Mouse (Mus musculus): ENCODE data around the gene Lgmn. TPM values are rescaled to one million over a fixed set of nuclear protein-coding genes. Genes with fewer than 3 reads are reported as not detected.

The Lgmn gene
- total RNA-seq, 2 experiments from 2014 or later: 129 to 135 TPM

DNA sequence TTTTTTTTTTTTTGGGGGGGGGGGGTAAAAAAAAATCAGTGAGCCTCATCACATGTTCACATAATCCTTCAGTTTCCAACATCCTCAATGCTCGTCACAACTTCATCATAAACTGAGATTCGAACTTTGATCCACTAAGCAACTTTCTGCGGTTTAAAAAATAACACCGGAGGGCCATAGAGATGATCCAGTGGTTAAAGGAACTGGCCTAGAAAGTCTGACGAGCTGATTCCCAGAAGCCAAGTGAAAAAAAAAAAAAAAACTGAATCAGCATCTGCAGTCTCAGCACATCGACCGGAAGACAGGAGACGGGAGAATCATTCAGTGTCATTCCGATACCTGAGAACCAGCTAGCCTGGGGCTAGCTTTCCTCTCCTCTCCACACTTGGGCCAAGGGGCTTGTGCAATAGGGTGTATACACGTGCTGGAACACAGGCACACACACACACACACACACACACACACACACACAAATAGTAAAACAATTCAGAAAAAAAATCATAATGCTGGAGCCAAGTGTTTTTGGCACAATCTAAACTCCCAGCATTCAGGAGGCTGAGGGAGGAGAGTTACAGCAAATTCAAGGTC lies 2.6 kb downstream of the Lgmn start:
- DNase-seq (ENCODE audit: low spot score in 2 of 2): no peak

DNA sequence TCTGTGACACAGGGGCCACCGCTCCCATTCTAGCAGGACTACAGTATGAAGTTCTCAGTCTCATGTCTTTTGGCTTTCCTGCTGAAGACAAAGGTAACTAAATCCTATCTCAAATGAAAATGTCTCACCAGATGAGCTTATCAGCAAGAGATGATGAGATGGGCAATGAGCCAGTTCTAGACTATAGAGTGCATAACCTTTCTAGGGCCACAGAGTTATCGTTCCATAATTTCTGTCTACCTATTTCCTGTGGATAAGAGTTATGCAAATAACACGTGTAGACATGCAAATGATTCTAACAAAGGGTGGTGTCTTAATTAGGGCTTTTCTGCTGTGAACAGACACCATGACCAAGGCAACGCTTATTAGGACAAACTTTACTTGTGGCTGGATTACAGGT lies 5.5 kb downstream of the Lgmn start:
- DNase-seq (ENCODE audit: low spot score in 2 of 2): no peak

DNA sequence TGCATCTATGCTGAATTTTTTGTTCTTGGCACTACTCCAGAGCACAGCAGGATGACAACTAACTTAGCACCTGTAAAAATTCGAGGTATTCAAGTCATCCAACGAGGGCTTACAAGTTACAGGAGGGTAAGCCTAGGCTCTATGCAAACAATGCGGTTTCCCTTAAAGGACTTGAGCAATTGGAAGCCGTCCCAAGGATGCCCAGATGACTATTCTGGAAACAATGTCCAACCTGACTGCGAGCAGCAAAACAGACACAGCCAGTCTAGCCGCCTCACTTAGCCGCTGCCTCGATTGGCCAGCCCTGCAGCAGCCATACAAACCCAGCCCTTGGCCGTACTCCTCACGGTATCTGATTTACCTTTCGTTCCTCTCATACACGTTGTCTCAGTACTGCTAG lies 7.4 kb downstream of the Lgmn start:
- DNase-seq (ENCODE audit: low spot score in 2 of 2): no peak

DNA sequence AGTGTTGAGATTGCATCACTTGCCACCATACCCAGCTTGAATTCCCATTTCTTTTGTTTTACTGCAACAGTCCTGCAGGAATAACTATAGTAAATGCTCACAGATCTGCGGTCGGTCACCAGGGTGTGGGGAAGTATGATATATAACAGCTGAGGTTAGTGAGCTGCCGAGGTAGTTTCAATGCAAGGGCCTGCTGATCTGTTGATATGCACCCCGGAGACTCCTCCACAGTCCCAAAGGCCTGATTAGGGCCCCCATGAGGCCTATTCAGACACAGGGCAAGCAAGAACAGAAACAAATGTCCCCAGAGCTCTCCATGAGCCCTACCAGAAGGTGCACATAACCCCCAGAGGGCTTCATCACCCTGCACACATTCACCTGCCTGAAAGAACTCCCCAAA lies 9.4 kb downstream of the Lgmn start:
- DNase-seq (ENCODE audit: low spot score in 2 of 2): no peak

DNA sequence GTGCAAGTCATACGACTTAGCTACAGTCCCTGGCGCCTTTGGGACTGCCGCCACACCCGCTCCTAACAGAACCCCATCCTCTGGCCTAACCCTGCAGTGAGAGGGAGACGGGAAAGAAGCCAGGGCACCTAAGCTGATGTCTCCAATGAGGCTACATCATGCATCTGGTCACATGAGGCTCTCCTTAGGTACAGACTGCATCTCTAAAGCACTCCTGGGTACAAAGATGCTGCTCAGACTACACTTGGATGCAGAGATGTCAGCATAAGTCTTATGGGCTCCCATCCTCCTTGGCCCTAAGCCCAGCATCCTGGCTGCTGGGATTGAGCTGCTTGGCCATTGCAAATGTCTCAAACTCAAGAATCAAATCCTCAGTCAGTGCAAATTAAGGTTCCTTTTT lies 10.0 kb downstream of the Lgmn start:
- no peak for DNase-seq (ENCODE audit: low spot score in 2 of 2)

DNA sequence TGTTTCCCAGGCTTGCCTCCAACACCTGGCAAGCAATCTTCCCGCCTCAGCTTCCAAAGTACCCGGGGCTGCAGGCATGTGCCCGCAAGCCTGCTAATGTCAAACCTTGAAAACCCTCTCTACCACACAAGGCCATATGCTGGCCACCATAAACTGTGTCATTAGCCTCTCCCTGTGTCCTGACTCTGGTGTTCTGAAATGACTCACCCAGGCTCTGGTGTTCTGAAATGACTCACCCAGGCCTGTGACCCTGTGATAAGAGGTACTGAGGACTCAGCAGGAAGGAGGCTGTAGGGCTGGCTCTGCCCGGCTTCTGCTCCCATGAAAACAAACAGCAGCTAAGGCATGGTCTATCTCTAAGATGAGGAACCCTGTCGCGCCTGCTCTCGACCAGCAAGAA lies 13.3 kb downstream of the Lgmn start:
- no peak for DNase-seq (ENCODE audit: low spot score in 2 of 2)

DNA sequence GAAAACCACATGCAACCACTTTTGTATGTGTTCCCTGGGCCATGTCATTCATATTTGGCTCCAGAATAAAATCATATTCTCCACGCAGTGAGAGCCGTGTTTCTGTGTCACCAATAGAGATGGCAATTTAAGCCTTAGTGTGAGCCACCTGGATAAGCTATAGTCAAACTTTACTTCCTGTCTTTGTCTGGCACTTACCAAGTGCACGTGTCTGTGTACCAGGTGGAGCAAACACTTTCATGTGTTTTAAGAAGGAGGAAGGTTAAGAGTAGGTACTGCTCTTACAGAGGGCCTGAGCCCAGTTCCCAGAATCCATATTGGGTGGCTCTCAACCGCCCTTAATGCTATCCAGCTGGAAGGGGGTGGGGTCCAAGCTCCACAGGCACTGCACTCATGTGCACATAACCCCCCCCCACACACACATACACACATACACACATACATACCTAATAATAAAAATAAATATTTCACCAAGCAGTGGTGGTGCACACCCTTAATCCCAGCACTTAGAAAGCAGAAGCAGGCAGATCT lies 14.5 kb downstream of the Lgmn start:
- DNase-seq (ENCODE audit: low spot score in 2 of 2): no peak

DNA sequence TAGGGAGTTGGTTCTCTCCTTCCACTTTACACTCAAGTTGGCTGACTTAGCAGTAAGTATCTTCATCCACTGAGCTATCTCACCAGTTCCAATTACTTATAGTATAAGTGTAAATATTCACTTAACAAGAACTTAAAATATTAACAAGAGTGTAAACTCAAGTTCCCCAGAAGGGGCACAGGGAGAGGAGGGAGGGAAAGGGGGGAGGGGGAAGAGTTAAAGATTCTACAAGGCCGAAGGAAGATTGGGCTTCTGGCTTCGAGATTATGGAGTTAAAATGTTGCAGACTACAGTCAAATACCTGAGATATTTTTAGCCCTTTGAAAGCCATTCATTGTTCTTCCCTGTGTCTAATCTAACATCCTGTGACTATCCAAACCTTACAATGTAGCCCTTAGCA lies 15.2 kb downstream of the Lgmn start:
- DNase-seq (ENCODE audit: low spot score in 2 of 2): no peak

DNA sequence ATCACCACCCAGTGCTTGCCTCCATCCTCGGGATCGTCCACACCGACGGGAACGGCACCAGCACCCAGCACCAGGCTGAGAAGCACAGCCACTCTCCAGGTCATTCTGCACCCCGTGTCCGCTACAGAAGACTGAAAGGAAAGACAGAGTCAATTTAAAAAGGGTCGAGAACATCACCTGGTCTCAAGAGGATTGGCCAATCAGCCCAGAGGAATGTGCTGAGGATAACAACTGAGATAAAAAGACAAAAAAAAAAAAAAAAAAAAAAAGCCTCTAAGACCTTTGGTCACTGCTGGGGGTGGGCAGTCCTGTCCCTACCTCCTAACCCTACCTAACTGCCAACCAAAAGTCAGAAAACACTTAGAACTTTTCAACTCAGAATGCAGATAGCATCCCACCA lies 16.0 kb downstream of the Lgmn start:
- no peak for DNase-seq (ENCODE audit: low spot score in 2 of 2)

DNA sequence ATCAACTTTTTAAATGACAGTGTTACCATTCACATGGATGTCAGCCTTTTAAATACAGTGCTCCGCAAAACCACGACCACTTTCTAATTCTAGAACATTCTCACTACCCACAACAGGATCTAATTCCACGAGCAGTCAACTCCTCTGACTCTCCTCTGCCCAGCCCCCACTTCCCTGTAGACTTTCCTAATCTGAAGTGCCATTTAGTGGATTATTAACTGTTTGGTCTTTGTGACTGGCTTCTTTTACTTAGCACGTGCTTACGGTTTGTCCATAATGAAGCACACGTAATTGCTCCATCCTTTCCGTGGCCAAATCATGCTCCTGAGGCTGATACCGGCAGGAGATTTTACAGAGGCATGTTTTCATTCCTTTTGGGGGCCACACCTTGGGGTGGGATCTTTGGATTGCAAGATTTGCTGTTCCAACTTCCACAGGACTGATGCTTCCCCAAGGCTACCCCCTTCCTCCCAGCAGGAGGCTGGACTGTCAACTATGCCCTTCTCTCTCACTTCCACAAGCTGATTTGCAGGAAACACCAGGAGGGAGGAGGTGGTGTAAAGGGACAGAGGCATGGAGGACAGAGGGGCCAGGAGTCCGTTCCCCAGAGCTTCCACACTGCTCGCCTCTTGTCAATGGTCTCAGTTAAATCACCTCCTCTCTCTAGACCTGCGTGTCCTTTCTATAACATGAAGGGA lies 16.8 kb downstream of the Lgmn start:
- DNase-seq (ENCODE audit: low spot score in 2 of 2): no peak

DNA sequence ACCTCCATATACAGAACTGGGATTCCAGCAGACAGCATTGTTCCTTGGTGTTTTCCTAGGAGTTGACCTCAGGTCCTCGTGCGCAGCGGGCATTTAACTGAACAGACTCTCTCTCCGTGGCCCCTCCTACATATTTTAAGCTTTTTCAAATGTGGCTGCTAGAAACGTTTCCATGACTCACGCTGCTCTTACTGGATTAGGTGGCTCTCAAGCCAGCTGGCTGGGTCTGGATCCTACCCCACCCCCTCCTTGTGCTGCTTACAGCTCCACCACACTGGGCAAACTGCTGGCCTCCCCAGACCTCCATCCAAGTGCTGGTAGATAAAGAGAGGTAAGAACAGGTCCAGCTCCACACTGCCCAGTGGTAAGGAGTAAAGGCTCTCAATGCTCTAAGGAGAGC lies 17.5 kb downstream of the Lgmn start:
- peak in 1 of 2 experiments; percentile 44 for DNase-seq (ENCODE audit: low spot score in 2 of 2)

DNA sequence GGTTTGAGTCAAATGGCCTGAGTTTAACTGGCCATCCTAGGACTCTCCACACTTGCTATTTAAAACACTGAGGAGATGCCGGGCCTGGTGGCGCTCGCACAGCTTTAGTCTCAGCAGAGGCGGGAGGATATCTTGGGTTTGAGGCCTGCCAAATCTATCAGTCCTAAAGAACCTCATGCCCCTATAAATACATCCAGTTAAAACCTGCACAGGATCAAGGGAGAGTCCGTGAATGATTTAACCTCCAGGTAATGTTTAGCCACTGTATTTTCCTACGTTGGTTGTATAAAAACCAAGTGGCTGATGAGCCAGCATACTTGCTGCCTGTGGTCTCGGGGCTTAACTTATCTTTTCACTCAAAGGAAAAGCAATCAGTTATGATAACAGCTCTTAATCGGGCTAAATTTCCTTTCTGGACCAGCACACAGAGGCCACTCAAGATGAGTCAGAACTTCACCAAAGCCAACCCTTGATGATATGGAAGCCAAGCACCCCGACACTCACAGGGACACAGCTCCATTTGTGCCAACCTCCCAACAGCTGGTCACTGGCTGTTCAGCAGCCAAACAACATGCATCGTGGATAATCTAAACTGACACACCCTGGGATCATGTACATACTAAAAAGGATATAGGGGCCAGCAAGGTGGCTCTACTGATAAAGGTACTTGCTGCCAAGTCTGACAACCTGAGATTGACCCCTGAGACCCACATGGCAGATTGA lies 19.3 kb downstream of the Lgmn start:
- DNase-seq (ENCODE audit: low spot score in 2 of 2): no peak

DNA sequence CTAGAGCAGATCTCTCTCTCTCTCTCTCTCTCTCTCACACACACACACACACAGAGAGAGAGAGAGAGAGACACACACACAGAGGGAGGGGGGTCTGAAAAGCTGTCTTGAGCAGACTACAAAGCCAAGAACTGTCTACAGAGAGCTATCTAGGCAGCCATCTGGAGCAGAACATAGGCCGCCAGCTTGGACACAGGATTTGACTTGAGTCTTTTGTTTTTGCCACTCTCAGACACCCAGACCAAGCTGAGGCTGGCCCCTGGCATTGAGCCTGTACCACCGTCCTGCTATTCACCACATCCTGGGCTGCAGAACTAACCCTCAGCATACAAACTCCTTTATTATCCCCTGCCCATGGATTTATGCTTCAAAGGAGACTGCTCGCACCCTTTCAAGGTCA lies 20.1 kb downstream of the Lgmn start:
- DNase-seq (ENCODE audit: low spot score in 2 of 2): no peak

DNA sequence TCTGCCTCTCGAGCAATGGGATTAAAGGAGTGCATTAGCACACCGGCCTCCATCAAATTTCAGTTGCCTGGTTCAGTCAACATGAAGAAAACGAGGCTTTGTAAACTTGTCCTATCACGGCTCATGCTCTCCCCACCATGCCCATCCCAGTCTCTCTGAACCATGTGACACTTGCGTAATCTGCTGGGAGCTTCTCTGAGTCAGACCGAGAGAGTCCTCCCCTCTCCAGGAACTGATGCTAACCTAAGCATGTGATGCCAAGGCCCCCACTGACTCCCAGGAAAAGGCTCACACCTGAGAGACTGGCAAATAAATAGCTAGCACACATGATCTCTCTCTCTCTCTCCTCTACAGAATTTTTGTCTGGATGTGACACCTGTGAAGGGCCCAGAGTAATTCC lies 21.9 kb downstream of the Lgmn start:
- DNase-seq (ENCODE audit: low spot score in 2 of 2): no peak

DNA sequence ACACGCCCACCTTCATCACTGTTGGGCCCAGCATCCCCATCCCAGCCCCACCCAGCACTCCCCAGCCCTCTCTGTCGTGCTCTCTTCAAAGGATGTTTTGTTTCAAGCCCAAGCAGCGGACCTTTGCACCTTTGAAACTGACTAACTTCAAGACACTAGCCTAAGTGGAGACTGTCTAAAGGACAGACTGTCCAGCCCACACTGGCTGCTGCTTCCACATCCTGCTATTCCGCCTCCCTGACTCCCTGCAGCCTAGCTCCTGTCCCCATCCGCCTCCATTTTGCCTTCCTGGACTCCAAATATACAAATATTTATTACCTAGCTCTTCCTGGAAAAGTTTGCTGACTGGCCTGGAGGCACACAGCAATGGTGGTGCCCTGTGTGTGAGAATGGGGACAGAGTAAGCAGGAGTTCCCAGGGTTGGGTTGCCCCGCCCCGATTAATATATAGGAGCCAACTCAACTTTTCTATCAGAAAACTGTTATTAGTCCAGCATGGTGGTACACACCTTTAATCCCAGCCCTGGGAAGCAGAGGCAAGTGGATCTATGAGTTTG lies 22.6 kb downstream of the Lgmn start:
- DNase-seq (ENCODE audit: low spot score in 2 of 2): no peak

DNA sequence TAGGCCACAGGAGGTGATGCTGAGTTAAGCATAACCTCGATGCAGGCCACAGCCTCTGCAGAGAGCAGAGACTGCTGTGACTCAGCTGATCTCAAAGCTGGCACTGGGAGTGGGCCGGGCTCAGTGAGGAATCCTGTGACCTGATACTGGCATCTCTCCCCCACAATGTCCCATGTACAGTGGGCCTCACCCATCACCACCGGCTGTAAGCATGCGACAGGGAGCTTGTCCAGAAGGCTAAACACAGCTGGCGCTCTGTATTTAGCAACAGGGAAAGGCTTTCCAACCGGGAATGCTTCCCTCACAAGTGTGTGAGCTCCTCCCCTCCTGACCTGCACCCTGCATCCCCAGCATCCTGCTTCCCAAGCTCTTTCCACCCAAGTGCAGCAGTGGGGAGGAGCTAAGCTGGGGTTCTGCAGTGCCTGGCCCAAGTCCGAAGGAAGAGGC lies 23.2 kb downstream of the Lgmn start:
- DNase-seq (ENCODE audit: low spot score in 2 of 2): peak in 1 of 2 experiments; percentile 45

DNA sequence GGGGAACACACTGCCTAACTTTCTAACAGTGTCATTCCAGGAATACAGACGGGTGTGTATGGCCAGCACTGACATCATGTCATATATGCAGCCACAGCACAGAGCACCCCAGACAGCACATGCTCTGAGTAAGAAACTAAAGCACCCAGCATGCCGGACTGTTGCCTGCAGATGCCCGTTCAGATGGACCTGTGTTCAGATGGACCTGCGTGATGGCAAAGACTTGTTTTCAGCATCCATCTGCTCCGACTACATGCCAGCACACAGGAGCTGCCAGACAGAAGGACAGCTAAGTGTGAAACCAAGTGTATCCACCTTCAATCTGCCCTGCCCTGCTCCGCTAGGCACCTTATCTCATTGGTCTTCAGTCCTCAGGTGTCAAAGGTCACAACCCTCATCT lies 24.9 kb downstream of the Lgmn start:
- no peak for DNase-seq (ENCODE audit: low spot score in 2 of 2)

DNA sequence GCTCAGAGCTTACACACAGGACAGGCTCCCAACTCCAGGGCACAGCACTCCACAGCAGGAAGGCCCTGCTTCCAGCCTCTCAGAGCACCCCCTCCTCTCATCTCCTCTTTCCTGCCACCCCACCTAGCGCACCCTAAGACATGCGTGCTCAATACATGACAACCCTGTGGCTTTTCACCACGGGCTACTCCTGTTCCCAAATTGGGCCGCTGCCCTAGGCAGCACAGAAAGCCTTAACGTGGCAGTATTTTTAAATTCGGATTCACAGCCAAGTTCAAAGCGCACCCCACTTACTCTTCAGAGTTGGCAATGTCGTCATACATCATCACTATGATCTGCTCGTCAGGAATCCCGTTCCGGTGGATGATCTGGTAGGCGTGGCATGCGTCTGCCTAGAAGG lies 26.4 kb downstream of the Lgmn start:
- no peak for DNase-seq (ENCODE audit: low spot score in 2 of 2)

DNA sequence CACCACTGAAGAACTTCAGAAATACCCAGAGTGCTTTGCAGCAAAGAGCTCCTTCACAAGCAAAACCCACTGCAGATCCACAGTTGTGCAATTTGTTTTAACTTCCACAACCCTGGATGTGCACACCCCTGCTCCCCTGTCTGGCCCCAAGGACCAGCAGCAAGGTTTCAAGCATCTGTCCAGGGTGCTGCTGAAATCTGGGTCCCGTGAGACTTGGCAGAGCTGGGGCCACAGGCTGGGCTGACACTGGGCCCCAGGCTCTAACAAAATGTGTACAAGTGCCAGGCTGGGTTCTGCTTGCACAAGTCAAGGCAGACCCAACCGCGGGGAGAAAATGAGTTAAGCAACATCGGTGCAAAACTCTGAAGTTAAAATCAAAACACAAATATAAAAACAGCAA lies 41.0 kb downstream of the Lgmn start:
- DNase-seq (ENCODE audit: low spot score in 2 of 2): no peak

DNA sequence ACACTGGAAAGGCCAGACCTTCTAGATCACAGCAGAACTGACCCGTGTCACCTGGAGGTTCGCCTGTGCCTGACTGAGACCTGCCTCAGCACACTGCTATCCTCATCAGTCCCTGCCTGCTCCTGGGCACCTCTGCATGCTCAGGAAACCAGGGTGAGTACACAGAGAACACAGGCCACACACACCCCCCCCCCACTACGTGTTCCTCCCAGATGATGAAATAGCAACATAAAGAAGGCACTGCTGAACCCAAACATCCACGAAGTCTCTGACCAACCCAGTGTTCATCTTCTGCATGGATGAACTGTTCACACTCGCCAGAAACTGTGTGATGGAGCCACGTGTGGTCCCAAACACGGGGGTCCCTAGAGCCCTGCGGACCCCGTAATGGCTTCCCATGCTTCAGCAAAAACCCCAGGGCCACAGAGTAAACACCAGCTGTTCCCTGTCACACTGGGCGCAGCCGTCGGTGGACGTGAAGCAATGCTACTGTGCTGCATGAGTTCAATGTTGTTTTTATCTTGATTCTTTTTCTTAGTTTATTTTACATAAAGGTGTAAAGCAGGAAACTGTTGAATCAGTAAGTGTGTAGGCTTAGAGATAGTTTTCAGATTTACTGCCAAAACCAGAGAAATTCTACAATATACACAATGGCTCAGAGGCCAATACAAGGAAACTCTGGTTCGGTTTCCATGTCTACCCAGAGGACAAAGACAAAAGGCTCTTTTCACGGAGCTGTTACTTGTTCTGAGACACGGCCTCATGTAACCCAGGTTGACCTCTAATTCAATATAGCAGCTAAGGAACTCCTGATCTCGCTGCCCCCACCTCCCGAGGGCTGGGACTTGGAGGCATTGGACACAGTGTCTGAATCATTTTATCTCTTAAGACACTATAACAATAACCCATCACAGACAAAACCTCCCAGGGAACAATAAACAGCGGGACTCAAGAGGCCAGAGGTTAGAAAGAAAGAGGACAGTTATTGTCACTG lies 43.3 kb downstream of the Lgmn start:
- DNase-seq (ENCODE audit: low spot score in 2 of 2): no peak

DNA sequence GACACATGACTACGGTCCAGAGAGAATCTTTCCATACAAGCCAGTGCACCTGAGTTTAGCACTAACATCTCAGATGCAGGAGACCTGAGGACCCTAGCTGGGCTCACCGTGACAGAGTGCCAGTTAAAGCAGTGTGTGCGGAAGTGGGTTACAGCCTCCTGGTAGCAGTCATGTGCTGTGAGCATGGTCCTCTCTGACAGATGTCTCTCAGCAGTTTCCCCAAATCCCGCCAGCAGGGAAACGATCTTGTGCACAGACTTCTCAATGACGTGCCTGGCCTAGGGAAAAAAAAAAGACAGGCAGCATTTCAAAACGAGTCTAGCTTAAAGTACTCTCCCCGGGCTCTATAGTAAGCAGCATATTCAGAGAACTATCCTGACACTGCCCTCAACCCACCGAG lies 44.1 kb downstream of the Lgmn start:
- no peak for DNase-seq (ENCODE audit: low spot score in 2 of 2)

Measured in gastrocnemius, postnatal 4 days (tissue).